Mouse (Mus musculus) bone marrow, adult 2 months (tissue): Measurements from ENCODE around the gene Vmn1r51.

Source experiments
- CTCF ChIP-seq: fragments of 200-500 bp; IDR thresholded peaks from 2 replicates; pipeline ENCODE4 v1.5.1; 2011; ENCODE audit warnings: low read length, control low read depth; ENCODE audit not compliant: control insufficient read depth, insufficient read depth
- POLR2A ChIP-seq: fragments of 200-500 bp; IDR thresholded peaks from 2 replicates; pipeline ENCODE4 v1.6.1; 2011; ENCODE audit warnings: low read depth, mild to moderate bottlenecking, control low read depth, low read length, borderline replicate concordance; ENCODE audit not compliant: control insufficient read depth

GRCm38 (mm10) chr6:90174508-90174907, 52.1 kb downstream of the Vmn1r51 start, which contains the start of gene Vmn1r52:
- TF ChIP-seq CTCF (no peak), POLR2A (no peak)
